Mouse (Mus musculus) ES-E14 (cell line): ENCODE results near the gene Yars.

ENCODE experiments used
- HCFC1 ChIP-seq: IDR thresholded peaks from 2 replicates; pipeline ENCODE4 v1.6.1; 2012; ENCODE audit warnings: low read length, inconsistent platforms, borderline replicate concordance; ENCODE audit not compliant: insufficient read depth
- MAFK ChIP-seq: IDR thresholded peaks from 2 replicates; pipeline ENCODE4 v1.6.1; 2014; ENCODE audit warnings: mild to moderate bottlenecking, low read depth, low read length, inconsistent platforms; ENCODE audit not compliant: insufficient read depth
- ZC3H11A ChIP-seq: IDR thresholded peaks from 2 replicates; pipeline ENCODE4 v1.6.1; 2012; ENCODE audit warnings: low read depth, mild to moderate bottlenecking, inconsistent platforms, low read length, borderline replicate concordance
- ZNF384 ChIP-seq: IDR thresholded peaks from 2 replicates; pipeline ENCODE4 v1.6.1; 2012; ENCODE audit warnings: low read depth, low read length, inconsistent platforms

DNA sequence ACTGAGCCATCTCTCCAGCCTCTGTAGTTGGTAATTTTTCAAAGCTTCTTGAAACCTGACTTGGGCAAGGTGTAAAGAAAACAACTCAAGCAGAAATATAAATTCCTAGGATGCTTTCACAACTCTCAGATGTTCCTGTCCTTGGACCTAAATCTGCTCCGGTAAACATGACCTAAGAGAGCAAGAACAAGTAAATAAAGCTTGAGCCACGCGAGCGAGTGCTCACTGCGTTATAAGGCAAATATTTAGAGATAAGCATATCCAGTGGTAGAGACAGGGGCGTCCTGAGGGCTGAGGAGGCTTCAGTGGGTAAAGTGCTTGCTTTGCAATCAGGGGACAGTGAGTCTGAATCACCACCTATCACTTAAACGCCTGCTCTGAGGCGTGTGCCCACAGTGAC is 17.2 kb downstream of the Yars start:
- TF ChIP-seq ZC3H11A = no peak
- TF ChIP-seq HCFC1 = no peak
- TF ChIP-seq ZNF384 = no peak
- TF ChIP-seq MAFK = no peak
